Mouse (Mus musculus) G1E-ER4 (cell line): ENCODE results near the gene P2rx7. TPM values are rescaled to one million over a fixed set of nuclear protein-coding genes. Genes with fewer than 3 reads are reported as not detected.

ENCODE experiments used
- GATA1 ChIP-seq: IDR thresholded peaks from one replicate; pipeline ENCODE4 v1.8.0; 2012; ENCODE audit warnings: low read length, inconsistent platforms
- polyA plus RNA-seq: library from polyadenylated mRNA; stranded (reverse); fragments of >175 nt; gene quantifications from 2 replicates; pipeline ENCODE4 v1.2.3, GENCODE M21; 2012

The P2rx7 gene
- polyA plus RNA-seq, 1 experiment = 0.58 TPM

GRCm38 (mm10) chr5:122700837-122701212, 57.1 kb downstream of the P2rx7 start:
- peak; percentile 71 for TF ChIP-seq GATA1

GRCm38 (mm10) chr5:122702156-122702555, 58.4 kb downstream of the P2rx7 start:
- TF ChIP-seq GATA1 = no peak

GRCm38 (mm10) chr5:122703574-122703973, 59.9 kb downstream of the P2rx7 start:
- peak; percentile 31 for TF ChIP-seq GATA1

GRCm38 (mm10) chr5:122704571-122704970, 60.9 kb downstream of the P2rx7 start:
- TF ChIP-seq GATA1 = no peak

- TF ChIP-seq GATA1 = no peak
Measured at GRCm38 (mm10) chr5:122705174-122705573, 61.5 kb downstream of the P2rx7 start.

- TF ChIP-seq GATA1 = no peak
Measured at GRCm38 (mm10) chr5:122706917-122707275, 63.2 kb downstream of the P2rx7 start.

- TF ChIP-seq GATA1 = no peak
Measured at GRCm38 (mm10) chr5:122707276-122708181, 63.8 kb downstream of the P2rx7 start, which contains the start of gene P2rx4. Gene P2rx4, plus strand, starts transcription at chr5:122707544.

GRCm38 (mm10) chr5:122708819-122709218, 65.1 kb downstream of the P2rx7 start:
- no peak for TF ChIP-seq GATA1

GRCm38 (mm10) chr5:122715723-122716122, 72.0 kb downstream of the P2rx7 start:
- TF ChIP-seq GATA1 = no peak

GRCm38 (mm10) chr5:122716793-122717192, 73.1 kb downstream of the P2rx7 start:
- no peak for TF ChIP-seq GATA1

- TF ChIP-seq GATA1 = no peak
Measured at GRCm38 (mm10) chr5:122718400-122718799, 74.7 kb downstream of the P2rx7 start.

- no peak for TF ChIP-seq GATA1
Measured at GRCm38 (mm10) chr5:122719168-122719567, 75.5 kb downstream of the P2rx7 start.

- no peak for TF ChIP-seq GATA1
Measured at GRCm38 (mm10) chr5:122725453-122725852, 81.7 kb downstream of the P2rx7 start.

GRCm38 (mm10) chr5:122726068-122726467, 82.4 kb downstream of the P2rx7 start:
- no peak for TF ChIP-seq GATA1

GRCm38 (mm10) chr5:122726595-122726994, 82.9 kb downstream of the P2rx7 start:
- TF ChIP-seq GATA1 = no peak

- TF ChIP-seq GATA1 = no peak
Measured at GRCm38 (mm10) chr5:122727096-122727495, 83.4 kb downstream of the P2rx7 start.

- no peak for TF ChIP-seq GATA1
Measured at GRCm38 (mm10) chr5:122730776-122731175, 87.1 kb downstream of the P2rx7 start.
